Mouse (Mus musculus) heart, postnatal 25 days (tissue): ENCODE data around the gene Arhgap10. TPM values are rescaled to one million over a fixed set of nuclear protein-coding genes. Genes with fewer than 3 reads are reported as not detected.

Source experiments
- DNase-seq: peaks from one replicate; pipeline ENCODE4 v3.0.0; 2022; ENCODE audit warnings: low spot score
- intact Hi-C: fragments of 180-260 bp; cut with DNase I; formaldehyde crosslinking; loops from one replicate; pipeline ENCODE4 v1.15.1; 2025
- total RNA-seq, 2 experiments: library from RNA; stranded (reverse); gene quantifications; 2 replicates each; pipeline ENCODE4 v1.2.3; 2021

Arhgap10 gene
- total RNA-seq = 10 to 100 TPM; 51.2 to 58.0 TPM

- peak; percentile 79 for DNase-seq
- intact Hi-C loops = loop anchor here (2.0 to 5.0 kb wide), 2 partner anchors 21 to 35 kb away; no protein-coding TSS in a partner anchor
Observed at GRCm38 (mm10) chr8:77517301-77518200, at the start of gene Arhgap10. Gene Arhgap10, minus strand, starts transcription at chr8:77517953.

GRCm38 (mm10) chr8:77561441-77561840 is 43.7 kb upstream of the Arhgap10 start:
- intact Hi-C loops = no loop called here
- no peak for DNase-seq

- no peak for DNase-seq
- intact Hi-C loops = no loop called here
Observed at GRCm38 (mm10) chr8:77552491-77552890, 34.7 kb upstream of the Arhgap10 start.

GRCm38 (mm10) chr8:77549881-77550580 is 32.3 kb upstream of the Arhgap10 start:
- DNase-seq = no peak
- intact Hi-C loops = no loop called here

GRCm38 (mm10) chr8:77549121-77549706 is 31.5 kb upstream of the Arhgap10 start, which contains the start of gene Prmt9:
Gene Prmt9, plus strand, starts transcription at chr8:77549397.
- intact Hi-C loops = no loop called here
- DNase-seq = peak; percentile 89

- intact Hi-C loops = no loop called here
- DNase-seq = no peak
Observed at GRCm38 (mm10) chr8:77545616-77546015, 27.9 kb upstream of the Arhgap10 start.

GRCm38 (mm10) chr8:77544428-77544827 is 26.7 kb upstream of the Arhgap10 start:
- DNase-seq = no peak
- intact Hi-C loops = no loop called here

GRCm38 (mm10) chr8:77543152-77543777 is 25.5 kb upstream of the Arhgap10 start:
- intact Hi-C loops = no loop called here
- DNase-seq = no peak

- DNase-seq = no peak
- intact Hi-C loops = no loop called here
Observed at GRCm38 (mm10) chr8:77538256-77538655, 20.5 kb upstream of the Arhgap10 start.

GRCm38 (mm10) chr8:77536821-77537220 is 19.1 kb upstream of the Arhgap10 start:
- intact Hi-C loops = no loop called here
- no peak for DNase-seq

- intact Hi-C loops = loop anchor here (1.0 kb wide), 1 partner anchor 116 kb away; no protein-coding TSS in a partner anchor
Observed at GRCm38 (mm10) chr8:77535026-77535595, 17.4 kb upstream of the Arhgap10 start.

GRCm38 (mm10) chr8:77534358-77534992 is 16.7 kb upstream of the Arhgap10 start:
- no peak for DNase-seq
- intact Hi-C loops = no loop called here

More at GRCm38 (mm10) chr8:77535026-77535595, 17.4 kb upstream of the Arhgap10 start:
- DNase-seq = no peak

- DNase-seq = no peak
- intact Hi-C loops = no loop called here
Observed at GRCm38 (mm10) chr8:77526130-77526529, 8.4 kb upstream of the Arhgap10 start.

- intact Hi-C loops = no loop called here
- DNase-seq = no peak
Observed at GRCm38 (mm10) chr8:77524906-77525305, 7.2 kb upstream of the Arhgap10 start.

- intact Hi-C loops = no loop called here
- no peak for DNase-seq
Observed at GRCm38 (mm10) chr8:77524018-77524615, 6.4 kb upstream of the Arhgap10 start.

- no peak for DNase-seq
- intact Hi-C loops = no loop called here
Observed at GRCm38 (mm10) chr8:77522984-77523383, 5.2 kb upstream of the Arhgap10 start.

- no peak for DNase-seq
- intact Hi-C loops = no loop called here
Observed at GRCm38 (mm10) chr8:77521028-77521785, 3.5 kb upstream of the Arhgap10 start.

- no peak for DNase-seq
- intact Hi-C loops = no loop called here
Observed at GRCm38 (mm10) chr8:77520601-77521000, 2.8 kb upstream of the Arhgap10 start.
